Mouse (Mus musculus) liver, postnatal 0 days (tissue): Measurements from ENCODE around the gene Pafah1b3. TPM values are rescaled to one million over a fixed set of nuclear protein-coding genes. Genes with fewer than 3 reads are reported as not detected.

Source experiments
- ATAC-seq: fragments of 200-750 bp; cut with Nextera tagmentation; 2 replicates; pipeline ENCODE4 v1.8.0; 2017; ENCODE audit warnings: mild to moderate bottlenecking, moderate library complexity
- DNase-seq: peaks from one replicate; pipeline ENCODE4 v3.0.0-alpha.2; 2016
- H3K27ac ChIP-seq: fragments of 300-500 bp; sonication (generic); 2 replicates; pipeline ENCODE4 v1.5.1; 2014; ENCODE audit warnings: antibody characterized with exemption, moderate library complexity, mild to moderate bottlenecking, low read depth
- H3K27me3 ChIP-seq: fragments of 300-500 bp; sonication (generic); 2 replicates; pipeline ENCODE4 v1.6.1; 2014; ENCODE audit warnings: low read length, control low read depth, mixed read lengths; ENCODE audit not compliant: insufficient read depth
- H3K36me3 ChIP-seq: fragments of 300-500 bp; sonication (generic); replicated peaks from 2 replicates; pipeline ENCODE4 v1.6.1; 2014; ENCODE audit warnings: mild to moderate bottlenecking, control low read depth, low read length, moderate library complexity, mixed read lengths; ENCODE audit not compliant: insufficient read depth
- H3K4me1 ChIP-seq: fragments of 300-500 bp; sonication (generic); 2 replicates; pipeline ENCODE4 v1.6.1; 2014; ENCODE audit warnings: antibody characterized with exemption, mild to moderate bottlenecking, control low read depth; ENCODE audit not compliant: insufficient read depth
- H3K4me2 ChIP-seq: fragments of 300-500 bp; sonication (generic); 2 replicates; pipeline ENCODE4 v1.6.1; 2014; ENCODE audit warnings: low read depth, mild to moderate bottlenecking, low read length, moderate library complexity, mixed read lengths
- H3K4me3 ChIP-seq: fragments of 300-500 bp; sonication (generic); 2 replicates; pipeline ENCODE4 v1.5.1; 2014; ENCODE audit warnings: low read depth, low read length
- H3K9ac ChIP-seq: fragments of 300-500 bp; sonication (generic); replicated peaks from 2 replicates; pipeline ENCODE4 v1.6.1; 2014; ENCODE audit warnings: mild to moderate bottlenecking, moderate library complexity
- H3K9me3 ChIP-seq: fragments of 300-500 bp; sonication (generic); 2 replicates; pipeline ENCODE4 v1.6.1; 2016; ENCODE audit warnings: mild to moderate bottlenecking, control low read depth, low read length, mixed read lengths
- CTCF ChIP-seq: sonication (generic); IDR thresholded peaks from 2 replicates; pipeline ENCODE4 v1.5.1; 2016; ENCODE audit warnings: antibody characterized with exemption, low read depth
- EP300 ChIP-seq: IDR thresholded peaks from 2 replicates; pipeline ENCODE4 v1.6.1; 2016; ENCODE audit warnings: antibody characterized with exemption, low read depth, mild to moderate bottlenecking
- WGBS: fragments of 180-500 bp; shearing (Covaris S2); extraction: QIAGEN DNeasy Blood & Tissue Kit; methylation state at CpG from one replicate; pipeline ENCODE4 v1.1.7; 2014; ENCODE audit not compliant: insufficient replicate concordance; 5-methylcytosine and 5-hydroxymethylcytosine counted together
- polyA plus RNA-seq: library from polyadenylated mRNA; unstranded; fragments of >200 nt; fragmentation: Nextera tagmentation; extraction: Ambion mirVana; gene quantifications from 2 replicates; pipeline ENCODE4 v1.2.1, GENCODE M21; 2015

Pafah1b3 gene
- polyA plus RNA-seq, 1 experiment from 2014 or later: 25.4 TPM

DNA sequence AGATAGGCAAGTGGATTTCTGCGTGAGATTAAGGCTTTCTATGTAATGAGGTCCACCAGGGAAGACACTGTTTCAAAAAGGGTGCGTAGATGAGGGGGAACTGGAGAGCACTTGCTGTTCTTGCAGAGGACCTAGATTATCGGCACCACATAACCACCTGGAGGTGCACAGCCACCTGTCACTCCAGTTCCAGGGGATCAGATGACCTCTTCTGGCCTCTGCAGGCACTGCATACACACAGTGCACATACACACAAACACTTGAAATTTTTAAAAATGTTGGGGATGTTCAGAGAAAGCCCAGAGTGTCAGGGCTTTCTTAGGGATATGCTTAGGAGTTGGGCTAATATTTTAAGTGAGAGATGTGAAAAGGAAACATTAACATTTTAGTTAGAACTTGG, 7.9 kb downstream of the Pafah1b3 start:
- no peaks in the 10 kb centered on the region for H3K27me3 ChIP-seq
- ATAC-seq (no peak), DNase-seq (no peak)
- no peak overlapping the region for H3K9ac ChIP-seq
- H3K36me3 ChIP-seq: peaks cover 90% of the 10 kb centered on the region
- no peaks in the 10 kb centered on the region for H3K9me3 ChIP-seq
- H3K27ac ChIP-seq: no peak overlapping the region
- no peaks in the 10 kb centered on the region for H3K4me1 ChIP-seq
- H3K4me3 ChIP-seq: no peak overlapping the region
- TF ChIP-seq CTCF: peak; percentile 37
- no peak for TF ChIP-seq EP300
- 91% methylated on average over 3 of the region's 3 CpGs for WGBS
- no peak overlapping the region for H3K4me2 ChIP-seq

DNA sequence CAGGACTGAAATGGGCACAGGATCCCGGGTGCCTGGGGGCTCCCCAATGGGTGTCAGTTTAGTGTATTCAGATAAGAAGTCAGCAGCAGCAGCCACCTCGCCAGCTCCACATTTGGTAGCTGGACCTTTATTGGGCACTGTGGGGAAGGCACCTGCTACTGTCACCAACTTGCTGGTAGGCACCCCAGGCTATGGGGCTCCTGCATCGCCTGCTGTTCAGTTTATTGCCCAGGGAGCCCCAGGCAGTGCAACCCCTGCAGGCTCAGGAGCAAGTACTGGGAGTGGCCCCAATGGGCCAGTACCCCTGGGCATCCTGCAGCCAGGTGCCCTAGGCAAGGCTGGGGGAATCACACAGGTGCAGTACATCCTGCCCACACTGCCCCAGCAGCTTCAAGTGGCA, 9.1 kb downstream of the Pafah1b3 start:
- no peaks in the 10 kb centered on the region for H3K27me3 ChIP-seq
- no peak overlapping the region for H3K4me2 ChIP-seq
- ATAC-seq (no peak), DNase-seq (no peak)
- no peak overlapping the region for H3K27ac ChIP-seq
- H3K9ac ChIP-seq: no peak overlapping the region
- peaks cover 87% of the 10 kb centered on the region for H3K36me3 ChIP-seq
- no peaks in the 10 kb centered on the region for H3K9me3 ChIP-seq
- H3K4me1 ChIP-seq: peaks cover 8% of the 10 kb centered on the region
- WGBS: 85% methylated on average over 3 of the region's 3 CpGs
- TF ChIP-seq EP300: no peak
- no peak for TF ChIP-seq CTCF
- H3K4me3 ChIP-seq: no peak overlapping the region

- DNase-seq (no peak), ATAC-seq (no peak)
- H3K27ac ChIP-seq: no peak overlapping the region
- H3K9me3 ChIP-seq: no peaks in the 10 kb centered on the region
- no peak for TF ChIP-seq CTCF
- TF ChIP-seq EP300: no peak
- peaks cover 83% of the 10 kb centered on the region for H3K36me3 ChIP-seq
- H3K27me3 ChIP-seq: no peaks in the 10 kb centered on the region
- no peak overlapping the region for H3K4me3 ChIP-seq
- H3K4me2 ChIP-seq: no peak overlapping the region
- peaks cover 15% of the 10 kb centered on the region for H3K4me1 ChIP-seq
- H3K9ac ChIP-seq: no peak overlapping the region
- WGBS: 93% methylated on average over 12 of the region's 12 CpGs
Observed at GRCm38 (mm10) chr7:25288011-25288410, 9.8 kb downstream of the Pafah1b3 start.

DNA sequence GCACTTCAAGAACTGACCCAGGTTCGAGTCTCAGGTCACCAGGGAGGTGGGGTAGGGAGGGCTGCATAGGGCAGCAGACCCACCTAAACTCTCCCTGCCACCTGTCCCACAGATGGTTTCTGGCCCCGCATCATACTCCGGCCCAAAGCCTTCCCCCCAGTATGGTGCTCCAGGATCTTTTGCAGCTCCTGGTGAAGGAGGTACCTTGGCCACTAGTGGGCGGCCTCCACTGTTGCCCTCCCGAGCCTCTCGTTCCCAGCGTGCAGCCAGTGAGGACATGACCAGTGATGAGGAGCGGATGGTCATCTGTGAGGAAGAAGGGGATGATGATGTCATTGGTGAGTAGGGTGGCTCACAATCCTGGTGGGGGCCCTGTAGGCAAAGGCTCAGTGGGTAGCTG, 10.8 kb downstream of the Pafah1b3 start:
- WGBS: 84% methylated on average over 8 of the region's 8 CpGs
- no peaks in the 10 kb centered on the region for H3K9me3 ChIP-seq
- no peak overlapping the region for H3K9ac ChIP-seq
- peaks cover 73% of the 10 kb centered on the region for H3K36me3 ChIP-seq
- ATAC-seq: no peak
- no peaks in the 10 kb centered on the region for H3K27me3 ChIP-seq
- peaks cover 18% of the 10 kb centered on the region for H3K4me1 ChIP-seq
- H3K27ac ChIP-seq: no peak overlapping the region
- no peak for DNase-seq
- H3K4me2 ChIP-seq: no peak overlapping the region
- no peak overlapping the region for H3K4me3 ChIP-seq
- 0 out of 2 replicates have a peak, but pooled peaks have one; percentile 6 for TF ChIP-seq CTCF
- no peak for TF ChIP-seq EP300

- no peaks in the 10 kb centered on the region for H3K27me3 ChIP-seq
- no peak overlapping the region for H3K4me2 ChIP-seq
- peaks cover 27% of the 10 kb centered on the region for H3K4me1 ChIP-seq
- no peaks in the 10 kb centered on the region for H3K9me3 ChIP-seq
- H3K36me3 ChIP-seq: peaks cover 60% of the 10 kb centered on the region
- no peak overlapping the region for H3K4me3 ChIP-seq
- no peak overlapping the region for H3K9ac ChIP-seq
- no peak overlapping the region for H3K27ac ChIP-seq
- 88% methylated on average over 20 of the region's 20 CpGs for WGBS
- DNase-seq: no peak
- no peak for ATAC-seq
- TF ChIP-seq CTCF (no peak), EP300 (no peak)
Observed at GRCm38 (mm10) chr7:25285511-25286238, 12.1 kb downstream of the Pafah1b3 start.

GRCm38 (mm10) chr7:25284766-25285165, 13.0 kb downstream of the Pafah1b3 start:
- ATAC-seq (no peak), DNase-seq (peak; percentile 31)
- Histone ChIP-seq H3K36me3 (peaks cover 51% of the 10 kb centered on the region), H3K4me3 (no peak overlapping the region), H3K27me3 (no peaks in the 10 kb centered on the region), H3K4me2 (no peak overlapping the region), H3K9ac (no peak overlapping the region), H3K4me1 (peaks cover 37% of the 10 kb centered on the region), H3K27ac (no peak overlapping the region), H3K9me3 (no peaks in the 10 kb centered on the region)
- WGBS: 76% methylated on average over 5 of the region's 5 CpGs
- no peak for TF ChIP-seq EP300
- no peak for TF ChIP-seq CTCF
